Mouse (Mus musculus): ENCODE data around the gene Zfp9. TPM values are rescaled to one million over a fixed set of nuclear protein-coding genes. Genes with fewer than 3 reads are reported as not detected.

Gene Zfp9
- polyA plus RNA-seq, 1 experiment = 2.4 TPM

DNA sequence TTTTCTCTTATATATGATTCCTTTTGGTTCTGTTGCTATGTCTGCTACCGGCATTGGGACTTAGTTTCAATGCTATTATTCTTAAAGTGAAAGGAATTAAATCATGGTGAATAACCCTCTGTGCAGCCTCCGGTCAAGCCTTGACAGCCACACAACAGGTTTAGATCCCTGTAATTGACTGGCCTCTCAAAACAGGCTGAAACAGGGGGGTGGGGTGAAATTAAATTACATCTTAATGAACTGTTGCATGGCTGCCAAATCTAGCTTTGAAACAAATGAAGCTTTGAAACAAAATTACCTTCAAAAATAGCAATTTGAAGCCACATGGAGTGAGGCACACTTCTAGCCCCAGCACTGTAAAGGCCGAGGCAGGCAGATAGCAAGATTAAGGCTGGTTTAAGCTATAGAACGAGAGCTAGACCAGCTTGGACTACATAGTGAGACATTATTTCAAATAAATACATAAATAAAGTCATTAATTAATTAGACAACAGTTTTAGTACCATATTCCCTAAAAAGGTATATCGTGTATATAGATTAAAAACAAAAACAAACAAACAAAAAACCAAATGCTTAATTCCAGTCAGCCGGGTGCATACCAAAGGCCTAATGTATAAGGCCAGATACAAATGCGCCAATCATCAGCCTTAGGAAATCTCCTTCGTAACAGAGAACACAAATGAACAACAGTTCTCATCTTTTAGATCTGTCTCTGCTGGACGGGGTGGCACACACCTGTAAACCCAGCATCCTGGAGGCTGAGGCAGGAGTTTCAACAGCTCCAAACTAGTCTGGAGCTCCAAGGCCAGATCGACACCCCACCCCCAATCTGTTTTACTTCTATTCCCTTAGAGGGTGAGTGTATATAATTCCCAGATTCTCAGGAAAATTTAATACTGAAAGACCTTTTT is 990 bp downstream of the Zfp9 start:
- Histone ChIP-seq H3K4me3 (ENCODE audit: low read depth, low read length) (no peak overlapping the region), H3K27me3 (ENCODE audit: control insufficient read depth, insufficient read depth, low read length, poor library complexity, severe bottlenecking) (peaks cover 5% of the 10 kb centered on the region), H3K9ac (ENCODE audit: low read depth, poor library complexity, severe bottlenecking) (no peak overlapping the region), H3K27ac (ENCODE audit: insufficient read depth, low read length) (no peak overlapping the region), H3K36me3 (ENCODE audit: control insufficient read depth, insufficient read depth, low read length, poor library complexity, severe bottlenecking) (no peaks in the 10 kb centered on the region), H3K4me1 (ENCODE audit: control insufficient read depth, insufficient read depth, low read length) (no peaks in the 10 kb centered on the region), H3K9me3 (replicated peaks; ENCODE audit: control insufficient read depth, insufficient read depth, low read length, poor library complexity, severe bottlenecking) (no peaks in the 10 kb centered on the region)
- TF ChIP-seq EP300 (IDR thresholded peaks at IDR 0.05; ENCODE audit: insufficient read depth, low read depth, low read length) = no peak
- no peak for TF ChIP-seq CTCF (IDR thresholded peaks at IDR 0.05; ENCODE audit: low read depth, low read length)
- TF ChIP-seq POLR2A (IDR thresholded peaks at IDR 0.05; ENCODE audit: insufficient read depth, low read length) = no peak

GRCm38 (mm10) chr6:118462069-118462705 is 16.9 kb downstream of the Zfp9 start:
- Histone ChIP-seq H3K4me3 (ENCODE audit: low read depth, low read length) (no peak overlapping the region), H3K36me3 (ENCODE audit: control insufficient read depth, insufficient read depth, low read length, poor library complexity, severe bottlenecking) (no peaks in the 10 kb centered on the region), H3K9ac (ENCODE audit: low read depth, poor library complexity, severe bottlenecking) (no peak overlapping the region), H3K27me3 (ENCODE audit: control insufficient read depth, insufficient read depth, low read length, poor library complexity, severe bottlenecking) (no peaks in the 10 kb centered on the region), H3K27ac (ENCODE audit: insufficient read depth, low read length) (no peak overlapping the region), H3K4me1 (ENCODE audit: control insufficient read depth, insufficient read depth, low read length) (no peaks in the 10 kb centered on the region), H3K9me3 (replicated peaks; ENCODE audit: control insufficient read depth, insufficient read depth, low read length, poor library complexity, severe bottlenecking) (no peaks in the 10 kb centered on the region; the same call in 1 of the 2 replicates)
- TF ChIP-seq CTCF (IDR thresholded peaks at IDR 0.05; ENCODE audit: low read depth, low read length) (no peak), POLR2A (IDR thresholded peaks at IDR 0.05; ENCODE audit: insufficient read depth, low read length) (no peak), EP300 (IDR thresholded peaks at IDR 0.05; ENCODE audit: insufficient read depth, low read depth, low read length) (no peak)

- Histone ChIP-seq H3K27me3 (ENCODE audit: control insufficient read depth, insufficient read depth, low read length, poor library complexity, severe bottlenecking) (no peaks in the 10 kb centered on the region), H3K9ac (ENCODE audit: low read depth, poor library complexity, severe bottlenecking) (no peak overlapping the region), H3K9me3 (replicated peaks; ENCODE audit: control insufficient read depth, insufficient read depth, low read length, poor library complexity, severe bottlenecking) (no peaks in the 10 kb centered on the region), H3K4me3 (ENCODE audit: low read depth, low read length) (no peak overlapping the region), H3K36me3 (ENCODE audit: control insufficient read depth, insufficient read depth, low read length, poor library complexity, severe bottlenecking) (no peaks in the 10 kb centered on the region), H3K4me1 (ENCODE audit: control insufficient read depth, insufficient read depth, low read length) (no peaks in the 10 kb centered on the region), H3K27ac (ENCODE audit: insufficient read depth, low read length) (no peak overlapping the region)
- TF ChIP-seq POLR2A (IDR thresholded peaks at IDR 0.05; ENCODE audit: insufficient read depth, low read length) (no peak), EP300 (IDR thresholded peaks at IDR 0.05; ENCODE audit: insufficient read depth, low read depth, low read length) (no peak), CTCF (IDR thresholded peaks at IDR 0.05; ENCODE audit: low read depth, low read length) (no peak)
Measured at GRCm38 (mm10) chr6:118457726-118458125, 21.4 kb downstream of the Zfp9 start.

- Histone ChIP-seq H3K4me1 (ENCODE audit: control insufficient read depth, insufficient read depth, low read length) (no peaks in the 10 kb centered on the region), H3K9ac (ENCODE audit: low read depth, poor library complexity, severe bottlenecking) (peak within 1 kb of the TSS; percentile 36), H3K9me3 (replicated peaks; ENCODE audit: control insufficient read depth, insufficient read depth, low read length, poor library complexity, severe bottlenecking) (no peaks in the 10 kb centered on the region), H3K4me3 (ENCODE audit: low read depth, low read length) (peak within 1 kb of the TSS; percentile 66), H3K27ac (ENCODE audit: insufficient read depth, low read length) (no peak within 1 kb of the TSS), H3K27me3 (ENCODE audit: control insufficient read depth, insufficient read depth, low read length, poor library complexity, severe bottlenecking) (no peaks in the 10 kb centered on the region), H3K36me3 (ENCODE audit: control insufficient read depth, insufficient read depth, low read length, poor library complexity, severe bottlenecking) (no peaks in the 10 kb centered on the region)
- no peak for TF ChIP-seq EP300 (IDR thresholded peaks at IDR 0.05; ENCODE audit: insufficient read depth, low read depth, low read length)
- TF ChIP-seq POLR2A (IDR thresholded peaks at IDR 0.05; ENCODE audit: insufficient read depth, low read length) = peak; percentile 79
Measured at GRCm38 (mm10) chr6:118455042-118455631, 24.0 kb downstream of the Zfp9 start, which contains the start of gene Zfp248. Gene Zfp248 (minus strand): TSS chr6:118455528.

DNA sequence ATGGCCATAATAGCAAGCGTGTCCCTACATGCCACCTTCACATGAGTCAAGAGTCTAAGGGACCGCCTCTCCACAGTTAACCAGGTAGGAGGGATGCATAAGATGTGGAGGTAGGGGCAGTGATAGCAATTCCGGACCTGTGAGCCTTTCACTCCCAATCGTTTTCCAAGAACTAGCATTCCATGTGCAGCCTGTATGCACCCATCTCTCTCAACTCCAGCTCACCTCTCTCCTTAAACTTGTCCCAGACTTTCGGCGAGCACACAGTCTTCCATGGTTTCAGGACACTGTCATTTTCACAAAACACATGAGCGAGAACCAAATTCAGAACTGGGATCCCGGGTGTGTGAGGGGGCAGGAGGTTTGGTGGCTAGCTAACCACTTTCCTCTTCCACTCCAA is 24.7 kb downstream of the Zfp9 start:
- H3K4me1 ChIP-seq (ENCODE audit: control insufficient read depth, insufficient read depth, low read length) = no peaks in the 10 kb centered on the region
- no peak for TF ChIP-seq POLR2A (IDR thresholded peaks at IDR 0.05; ENCODE audit: insufficient read depth, low read length)
- TF ChIP-seq EP300 (IDR thresholded peaks at IDR 0.05; ENCODE audit: insufficient read depth, low read depth, low read length) = no peak
- no peak for TF ChIP-seq CTCF (IDR thresholded peaks at IDR 0.05; ENCODE audit: low read depth, low read length)
- H3K9ac ChIP-seq (ENCODE audit: low read depth, poor library complexity, severe bottlenecking) = peak overlapping the region; percentile 36
- H3K4me3 ChIP-seq (ENCODE audit: low read depth, low read length) = peak overlapping the region; percentile 66
- no peaks in the 10 kb centered on the region for H3K27me3 ChIP-seq (ENCODE audit: control insufficient read depth, insufficient read depth, low read length, poor library complexity, severe bottlenecking)
- H3K36me3 ChIP-seq (ENCODE audit: control insufficient read depth, insufficient read depth, low read length, poor library complexity, severe bottlenecking) = no peaks in the 10 kb centered on the region
- no peaks in the 10 kb centered on the region for H3K9me3 ChIP-seq (replicated peaks; ENCODE audit: control insufficient read depth, insufficient read depth, low read length, poor library complexity, severe bottlenecking)
- no peak overlapping the region for H3K27ac ChIP-seq (ENCODE audit: insufficient read depth, low read length)

Data from ES-Bruce4 (cell line).